Mouse (Mus musculus): Measurements from ENCODE around the gene Tmigd3.
A peak's percentile ranks its signal among the peaks of the same experiment; 100 is the strongest.

The Tmigd3 gene

DNA sequence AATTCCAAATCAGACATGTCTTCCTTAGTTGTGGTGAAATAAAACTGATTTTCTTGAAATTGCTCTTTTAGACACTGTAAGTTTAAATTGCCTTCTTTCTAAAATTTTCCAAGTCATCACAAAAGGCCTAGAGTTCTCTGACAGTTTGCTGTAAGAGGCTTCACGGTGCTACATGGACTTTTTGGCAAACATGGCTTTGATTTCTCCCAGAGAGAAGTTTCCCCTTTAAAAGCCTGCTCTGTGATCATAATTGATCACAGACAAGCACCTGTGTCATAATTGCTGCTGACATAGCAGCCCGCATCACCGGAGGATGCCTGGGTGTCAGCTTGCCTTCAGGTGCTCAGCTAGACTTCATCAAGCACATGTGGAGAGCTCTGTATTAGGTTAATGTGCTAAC, at the start of gene Tmigd3, which contains the start of gene Adora3:
Gene Tmigd3 (plus strand): TSS at position 346 of the 400 bp plus-strand sequence.
Gene Adora3 (plus strand): TSS at position 301 of the 400 bp plus-strand sequence.
- no peak for DNase-seq

DNA sequence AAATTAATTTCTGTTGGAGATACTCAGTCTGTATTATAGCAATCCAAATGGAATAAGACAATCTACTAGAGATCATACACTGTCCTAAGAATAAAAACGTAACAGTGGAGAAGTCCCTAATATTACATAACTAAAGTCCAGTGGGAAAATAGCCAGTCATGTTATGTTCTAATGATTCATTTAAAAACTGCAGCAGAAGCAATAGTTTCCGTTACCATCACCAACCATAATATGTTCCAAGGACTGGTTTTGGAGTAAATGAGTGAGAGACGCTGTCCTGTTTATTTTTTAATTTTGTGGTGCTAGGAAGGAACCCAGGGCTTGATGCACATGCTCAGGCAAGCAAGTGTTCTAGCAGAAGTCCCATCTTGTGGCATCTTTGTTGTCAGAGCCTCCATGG, 49.2 kb upstream of the Tmigd3 start:
- no peak for DNase-seq

DNA sequence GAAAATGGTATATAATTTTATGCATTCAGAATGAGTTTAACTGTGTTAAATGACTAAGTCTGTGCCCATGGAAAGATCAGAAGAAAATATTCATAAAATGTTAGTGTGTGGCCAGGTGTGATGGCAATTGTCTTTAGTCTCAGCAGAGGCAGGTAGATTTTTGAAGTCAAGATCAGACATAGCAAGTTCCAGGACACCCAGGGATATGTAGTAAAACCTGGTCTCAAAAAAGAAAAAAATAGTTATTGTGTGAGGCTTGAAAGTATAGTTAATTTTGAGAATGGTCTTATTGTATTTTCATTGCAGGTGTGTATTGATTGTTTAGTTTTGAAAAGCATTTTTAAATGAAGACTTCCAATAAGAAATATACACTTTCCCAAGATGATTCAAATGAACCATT, 47.1 kb upstream of the Tmigd3 start:
- DNase-seq: no peak

- DNase-seq: no peak
Measured at GRCm38 (mm10) chr3:105824103-105824502, 46.6 kb upstream of the Tmigd3 start.

DNA sequence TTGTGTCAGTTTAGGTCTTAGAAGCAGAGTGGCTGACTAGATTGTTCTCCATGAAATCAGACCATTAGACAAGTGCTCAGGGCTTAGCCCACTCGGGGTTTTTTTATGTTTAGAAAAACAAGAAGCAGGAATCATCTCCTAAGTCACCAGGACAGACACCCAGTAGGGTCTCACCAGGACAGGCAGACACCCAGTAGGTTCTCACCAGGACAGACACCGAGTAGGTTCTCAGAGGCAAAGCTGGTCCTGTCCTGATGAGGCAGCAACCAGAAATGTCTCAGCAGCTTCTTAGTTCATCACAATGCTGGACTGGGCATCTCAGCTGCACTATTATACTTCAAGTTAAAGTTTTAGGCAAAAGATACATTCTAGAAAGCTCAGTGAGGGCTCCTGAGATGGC, 46.0 kb upstream of the Tmigd3 start:
- no peak for DNase-seq

DNA sequence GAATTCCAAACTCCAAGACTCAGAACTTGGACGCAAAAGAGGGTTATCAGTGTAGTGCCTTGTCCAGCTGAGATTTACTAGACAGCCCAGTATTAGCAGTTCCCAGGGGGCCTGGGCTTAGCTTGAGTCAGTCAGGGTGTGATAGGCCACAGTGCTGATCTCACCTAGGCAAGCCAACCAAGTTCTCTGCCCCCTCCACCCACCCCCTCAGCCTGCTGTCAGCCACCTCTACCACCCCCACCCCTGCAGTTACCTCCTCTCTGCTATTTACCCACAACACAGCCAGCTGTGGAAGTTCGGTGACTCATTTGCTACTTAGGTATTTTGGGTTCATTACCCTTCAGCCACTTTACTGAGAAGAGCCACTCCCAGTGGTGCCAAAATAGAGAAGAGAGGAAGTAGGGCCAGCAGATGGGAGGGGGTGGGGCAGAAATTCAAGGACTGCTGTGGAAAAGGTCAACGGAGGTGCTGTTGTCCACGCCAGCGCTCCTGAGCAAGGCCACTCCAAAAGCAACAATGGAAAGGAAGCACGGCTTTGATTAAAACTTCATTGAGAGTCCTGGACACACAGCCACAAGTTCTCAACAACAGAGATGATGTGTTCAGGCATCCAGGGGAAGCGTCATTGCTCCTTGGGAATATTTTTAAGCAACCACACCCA, 45.1 kb upstream of the Tmigd3 start:
- DNase-seq: peak; percentile 11

- DNase-seq: no peak
Measured at GRCm38 (mm10) chr3:105831584-105831983, 39.1 kb upstream of the Tmigd3 start.

DNA sequence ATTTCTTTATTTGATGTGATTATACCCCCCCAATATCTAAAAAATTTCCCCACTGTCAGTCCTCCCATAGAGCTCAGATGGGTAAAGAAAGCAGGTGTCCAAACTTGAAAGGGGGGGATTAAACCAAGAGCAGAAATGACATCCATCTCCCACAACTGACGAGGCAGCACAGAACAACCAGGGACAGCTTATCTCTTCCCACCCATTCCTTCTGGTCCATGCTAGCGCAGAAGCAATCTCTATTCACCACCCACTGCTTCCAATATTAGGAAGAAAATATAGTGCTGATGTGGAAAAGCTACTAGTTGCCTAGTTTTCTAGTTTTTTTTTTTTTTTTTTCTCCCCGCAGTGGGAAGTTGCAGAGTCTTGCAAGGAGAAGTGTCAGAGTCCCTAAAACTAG, 34.8 kb upstream of the Tmigd3 start:
- no peak for DNase-seq

GRCm38 (mm10) chr3:105836883-105837282, 33.8 kb upstream of the Tmigd3 start:
- DNase-seq: no peak

GRCm38 (mm10) chr3:105838655-105839054, 32.0 kb upstream of the Tmigd3 start:
- no peak for DNase-seq

GRCm38 (mm10) chr3:105839836-105840235, 30.9 kb upstream of the Tmigd3 start:
- DNase-seq: no peak

- no peak for DNase-seq
Measured at GRCm38 (mm10) chr3:105846294-105847069, 24.2 kb upstream of the Tmigd3 start.

DNA sequence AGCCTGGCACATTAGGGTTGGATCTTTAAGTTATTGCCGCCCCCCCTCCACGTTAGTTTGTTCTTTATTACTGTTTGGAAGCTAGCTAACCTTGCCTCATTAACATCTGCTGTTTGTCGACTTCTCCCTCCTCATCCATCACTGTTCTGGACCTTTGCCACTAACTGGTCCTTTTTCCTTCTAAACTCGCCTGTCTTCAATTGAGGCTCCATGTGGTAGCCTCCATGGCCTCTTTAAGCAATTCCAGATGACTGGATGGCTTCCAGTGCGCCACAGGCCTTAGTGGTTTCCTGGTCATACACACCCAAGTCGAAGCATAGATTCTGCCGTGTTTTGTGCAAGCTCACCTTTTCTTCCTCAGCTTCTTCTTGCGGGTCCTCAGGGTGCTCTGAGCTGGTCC, 16.9 kb upstream of the Tmigd3 start:
- no peak for DNase-seq

DNA sequence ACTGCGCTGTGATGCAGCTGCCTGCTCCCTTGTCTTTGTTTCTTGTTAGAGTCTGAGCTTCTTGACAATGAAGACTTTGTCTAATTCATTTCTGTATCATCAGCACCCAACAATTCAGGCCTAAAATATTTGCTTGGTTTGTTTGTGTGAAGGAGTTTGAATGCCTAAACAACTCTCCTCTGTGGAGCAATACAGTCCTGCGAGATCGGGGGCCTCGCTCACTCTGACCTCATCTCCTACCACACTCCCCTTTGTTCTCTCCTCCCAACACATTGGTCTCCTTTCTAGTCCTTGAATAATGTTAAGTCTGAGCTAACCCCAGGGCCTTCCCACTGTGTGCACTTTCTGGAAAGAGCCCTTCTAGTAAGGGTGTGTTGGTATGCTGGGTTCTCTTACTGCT, 15.9 kb upstream of the Tmigd3 start:
- no peak for DNase-seq

DNA sequence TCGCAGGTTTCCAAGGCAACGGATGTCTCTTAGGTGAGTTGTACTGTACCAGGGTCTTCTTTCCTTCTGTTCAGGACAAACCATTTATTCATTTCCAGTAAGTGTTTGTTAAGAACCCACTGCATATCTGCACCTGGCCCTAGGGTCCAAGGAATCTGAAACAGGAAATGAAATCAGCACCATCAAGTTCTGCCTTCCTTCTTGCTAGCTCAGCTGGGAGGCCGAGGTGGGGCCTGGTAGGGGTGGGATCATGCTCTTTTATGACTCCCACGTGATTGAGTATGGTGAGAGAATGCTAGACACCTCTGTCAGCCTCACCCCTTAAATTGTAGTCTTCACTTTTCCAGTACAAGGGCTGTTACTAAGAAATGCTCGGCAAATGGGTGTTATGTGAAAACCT, 13.2 kb upstream of the Tmigd3 start:
- no peak for DNase-seq

DNA sequence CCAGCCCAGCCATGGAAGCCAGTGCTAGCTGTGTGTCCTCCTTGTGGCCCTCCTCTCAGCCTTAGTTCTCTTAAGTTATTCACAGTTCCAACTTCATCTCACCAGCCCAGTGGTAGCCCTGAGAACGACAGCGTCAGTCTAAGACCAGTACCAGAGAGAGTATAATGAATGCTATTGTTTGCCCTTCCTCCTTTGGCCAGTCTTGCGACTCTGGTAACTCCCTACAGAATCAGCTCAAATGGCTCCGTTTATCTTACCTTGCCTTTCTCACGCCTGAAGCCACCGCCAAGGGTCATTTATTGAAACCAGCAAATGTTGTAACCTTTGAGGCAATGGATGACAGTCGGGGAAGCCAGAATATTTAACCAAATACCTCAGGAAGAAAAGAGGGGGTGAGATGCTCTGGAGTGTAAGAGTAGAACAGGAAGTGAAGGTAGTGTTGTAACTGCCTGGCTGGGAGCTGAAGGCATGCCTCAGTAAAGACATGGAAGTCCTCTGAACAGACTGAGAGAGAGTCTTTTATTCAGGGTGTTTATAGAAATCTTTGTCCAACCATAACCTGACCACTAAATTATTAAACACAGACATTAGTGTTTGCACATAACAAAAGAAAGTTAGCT, 8.8 kb upstream of the Tmigd3 start:
- DNase-seq: no peak

- DNase-seq: no peak
Measured at GRCm38 (mm10) chr3:105864123-105864522, 6.6 kb upstream of the Tmigd3 start.

GRCm38 (mm10) chr3:105865122-105865521, 5.6 kb upstream of the Tmigd3 start:
- no peak for DNase-seq

GRCm38 (mm10) chr3:105868135-105868534, 2.6 kb upstream of the Tmigd3 start:
- DNase-seq: peak; percentile 42

GRCm38 (mm10) chr3:105872034-105872433, 1.3 kb downstream of the Tmigd3 start:
- DNase-seq: peak; percentile 16

DNA sequence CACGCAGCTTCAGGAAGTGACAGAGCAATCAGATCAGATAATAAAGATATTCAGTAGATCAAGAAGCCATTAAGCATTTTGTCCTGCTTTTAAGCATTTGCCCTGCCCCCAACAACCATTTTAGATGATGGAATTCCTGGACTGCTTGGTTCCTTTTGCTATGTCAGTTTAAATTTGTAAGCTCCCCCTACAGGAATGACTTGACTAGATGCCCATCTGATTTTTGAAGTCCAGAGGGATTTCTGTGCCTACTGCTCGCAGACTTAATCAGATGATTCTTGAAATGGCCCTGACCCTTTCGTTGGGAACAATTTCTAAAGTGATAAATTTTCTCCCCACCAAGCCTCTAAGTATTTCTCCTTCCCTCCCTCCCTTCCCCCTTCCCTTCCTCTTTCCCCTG, 1.9 kb downstream of the Tmigd3 start:
- no peak for DNase-seq

DNA sequence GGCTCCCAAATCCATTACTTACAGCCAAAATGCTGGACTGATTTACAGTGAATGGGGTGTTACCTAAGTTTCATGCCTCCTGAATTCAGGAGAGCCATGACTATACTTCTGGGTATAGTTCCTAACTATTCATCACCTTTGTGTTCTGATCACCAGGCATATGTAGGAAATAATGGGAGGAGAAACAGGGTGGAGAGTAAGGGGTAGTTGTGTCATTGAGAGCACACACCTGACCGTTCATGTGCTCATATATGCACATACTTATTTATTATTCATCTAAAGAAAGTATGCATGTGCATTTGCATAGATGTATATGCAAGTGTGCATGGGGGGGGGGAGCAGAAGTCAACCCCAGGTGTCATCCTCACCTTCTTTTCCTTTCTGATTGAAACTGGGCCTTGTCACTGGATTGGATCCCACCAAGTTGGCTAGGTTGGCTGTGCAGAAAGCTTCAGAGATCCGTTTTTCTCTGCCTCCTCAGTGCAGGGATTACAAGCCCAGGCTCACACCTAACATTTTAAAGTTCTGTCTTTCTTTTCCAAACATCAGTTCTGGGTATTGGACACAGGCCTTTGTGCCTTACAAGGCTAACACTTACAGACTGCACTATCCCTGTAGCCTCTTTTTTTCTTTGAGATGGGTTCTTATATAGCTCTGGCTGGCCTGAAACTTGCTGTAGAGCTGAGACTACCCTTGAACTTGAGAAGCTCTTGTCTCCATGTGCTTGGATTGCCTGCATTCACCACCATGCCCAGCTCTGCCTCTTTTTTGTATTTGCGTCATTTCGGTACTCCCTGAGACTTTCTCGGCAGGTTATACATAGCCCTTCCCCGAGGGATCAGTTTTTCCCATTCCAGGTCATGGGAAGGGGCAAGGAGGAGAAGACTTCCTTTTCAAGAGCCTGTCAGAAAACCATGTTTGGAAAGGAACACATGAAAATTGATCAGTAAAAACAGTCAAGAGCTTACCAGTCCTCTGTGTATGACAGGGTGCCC, 3.0 kb downstream of the Tmigd3 start:
- DNase-seq: no peak

DNA sequence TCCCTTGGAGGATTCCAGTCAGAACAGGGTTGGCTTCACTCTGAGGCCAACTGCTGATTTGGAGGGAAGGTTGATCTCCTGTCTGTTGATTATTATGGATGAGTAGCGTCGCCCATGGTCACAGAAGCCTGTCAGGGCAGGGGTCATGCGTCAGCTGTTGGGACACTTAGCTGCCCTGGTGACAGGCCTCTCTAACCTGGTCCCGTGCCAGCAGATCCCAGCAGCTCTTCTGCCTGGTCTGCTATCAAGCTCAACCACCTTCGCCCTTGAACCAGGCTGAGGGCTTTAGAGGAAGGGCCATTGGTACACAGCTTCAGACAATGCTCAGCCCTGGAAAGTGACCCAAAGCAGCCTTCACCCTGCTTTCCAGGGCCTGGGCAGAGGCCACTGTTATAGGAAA, 5.3 kb downstream of the Tmigd3 start:
- DNase-seq: no peak
